Mouse (Mus musculus) lung, embryonic 14.5 days (tissue): Measurements from ENCODE around the gene Baiap2. TPM values are rescaled to one million over a fixed set of nuclear protein-coding genes. Genes with fewer than 3 reads are reported as not detected.

Source experiments
- ATAC-seq: fragments of 200-750 bp; cut with Nextera tagmentation; 2 replicates; pipeline ENCODE4 v1.8.0; 2017; ENCODE audit warnings: mild to moderate bottlenecking, moderate TSS enrichment, moderate library complexity; ENCODE audit not compliant: insufficient read depth
- DNase-seq: peaks from one replicate; pipeline ENCODE4 v3.0.0-alpha.2; 2015
- H3K27ac ChIP-seq: fragments of 300-500 bp; sonication (generic); 2 replicates; pipeline ENCODE4 v1.5.1; 2014; ENCODE audit warnings: low read depth, mild to moderate bottlenecking, moderate library complexity
- H3K27me3 ChIP-seq: fragments of 300-500 bp; sonication (generic); 2 replicates; pipeline ENCODE4 v1.6.1; 2014; ENCODE audit warnings: low read length, control low read depth; ENCODE audit not compliant: insufficient read depth
- H3K36me3 ChIP-seq: fragments of 300-500 bp; sonication (generic); 2 replicates; pipeline ENCODE4 v1.6.1; 2014; ENCODE audit warnings: control low read depth; ENCODE audit not compliant: insufficient read depth
- H3K4me1 ChIP-seq: fragments of 300-500 bp; sonication (generic); 2 replicates; pipeline ENCODE4 v1.6.1; 2014; ENCODE audit warnings: antibody characterized with exemption, control low read depth; ENCODE audit not compliant: insufficient read depth
- H3K4me2 ChIP-seq: fragments of 300-500 bp; sonication (generic); 2 replicates; pipeline ENCODE4 v1.6.1; 2014; ENCODE audit warnings: mild to moderate bottlenecking
- H3K4me3 ChIP-seq: fragments of 300-500 bp; sonication (generic); 2 replicates; pipeline ENCODE4 v1.5.1; 2014; ENCODE audit warnings: low read depth, low read length
- H3K9ac ChIP-seq: fragments of 300-500 bp; sonication (generic); 2 replicates; pipeline ENCODE4 v1.6.1; 2014
- H3K9me3 ChIP-seq: fragments of 300-500 bp; sonication (generic); 2 replicates; pipeline ENCODE4 v1.6.1; 2016; ENCODE audit warnings: low read depth, low read length, control low read depth
- CTCF ChIP-seq: IDR thresholded peaks from 2 replicates; pipeline ENCODE4 v1.5.1; 2016; ENCODE audit warnings: antibody characterized with exemption, low read depth
- WGBS: fragments of 180-500 bp; shearing (Covaris S2); extraction: QIAGEN DNeasy Blood & Tissue Kit; methylation state at CpG from one replicate; pipeline ENCODE4 v1.1.7; 2014; 5-methylcytosine and 5-hydroxymethylcytosine counted together
- polyA plus RNA-seq: library from polyadenylated mRNA; unstranded; fragments of >200 nt; fragmentation: Nextera tagmentation; extraction: Ambion mirVana; gene quantifications from 2 replicates; pipeline ENCODE4 v1.2.1, GENCODE M21; 2014

Baiap2 gene
- polyA plus RNA-seq, 1 experiment from 2014 or later = 20.4 TPM

DNA sequence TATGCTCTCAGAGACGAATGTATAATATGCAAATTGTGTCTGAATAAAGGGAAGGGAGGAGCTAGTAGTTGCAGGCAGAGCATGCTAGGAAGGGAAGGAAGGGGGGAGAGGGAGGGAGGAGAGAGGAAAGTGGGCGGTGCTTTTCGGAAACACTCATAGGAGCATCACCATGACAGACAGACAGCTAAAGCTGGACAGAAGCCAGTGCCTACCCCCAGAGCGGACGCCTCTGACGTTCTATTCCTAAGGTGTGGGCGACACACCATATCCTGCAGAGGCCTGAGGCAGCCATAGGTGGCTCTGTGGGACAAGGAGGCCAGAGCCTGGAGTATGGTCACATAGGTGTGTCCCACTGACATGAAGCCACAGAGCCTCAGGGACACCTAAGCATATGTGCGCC is 97.9 kb downstream of the Baiap2 start:
- no peak overlapping the region for H3K9ac ChIP-seq
- no peaks in the 10 kb centered on the region for H3K36me3 ChIP-seq
- no peak overlapping the region for H3K4me3 ChIP-seq
- H3K27me3 ChIP-seq = no peaks in the 10 kb centered on the region
- ATAC-seq (no peak), DNase-seq (peak; percentile 65)
- H3K4me2 ChIP-seq = no peak overlapping the region
- H3K4me1 ChIP-seq = peaks cover 7% of the 10 kb centered on the region; the same call in 1 of the 2 replicates
- H3K27ac ChIP-seq = no peak overlapping the region; the same call in 1 of the 2 replicates
- no peaks in the 10 kb centered on the region for H3K9me3 ChIP-seq
- no peak for TF ChIP-seq CTCF
- 43% methylated on average over 8 of the region's 8 CpGs for WGBS

DNA sequence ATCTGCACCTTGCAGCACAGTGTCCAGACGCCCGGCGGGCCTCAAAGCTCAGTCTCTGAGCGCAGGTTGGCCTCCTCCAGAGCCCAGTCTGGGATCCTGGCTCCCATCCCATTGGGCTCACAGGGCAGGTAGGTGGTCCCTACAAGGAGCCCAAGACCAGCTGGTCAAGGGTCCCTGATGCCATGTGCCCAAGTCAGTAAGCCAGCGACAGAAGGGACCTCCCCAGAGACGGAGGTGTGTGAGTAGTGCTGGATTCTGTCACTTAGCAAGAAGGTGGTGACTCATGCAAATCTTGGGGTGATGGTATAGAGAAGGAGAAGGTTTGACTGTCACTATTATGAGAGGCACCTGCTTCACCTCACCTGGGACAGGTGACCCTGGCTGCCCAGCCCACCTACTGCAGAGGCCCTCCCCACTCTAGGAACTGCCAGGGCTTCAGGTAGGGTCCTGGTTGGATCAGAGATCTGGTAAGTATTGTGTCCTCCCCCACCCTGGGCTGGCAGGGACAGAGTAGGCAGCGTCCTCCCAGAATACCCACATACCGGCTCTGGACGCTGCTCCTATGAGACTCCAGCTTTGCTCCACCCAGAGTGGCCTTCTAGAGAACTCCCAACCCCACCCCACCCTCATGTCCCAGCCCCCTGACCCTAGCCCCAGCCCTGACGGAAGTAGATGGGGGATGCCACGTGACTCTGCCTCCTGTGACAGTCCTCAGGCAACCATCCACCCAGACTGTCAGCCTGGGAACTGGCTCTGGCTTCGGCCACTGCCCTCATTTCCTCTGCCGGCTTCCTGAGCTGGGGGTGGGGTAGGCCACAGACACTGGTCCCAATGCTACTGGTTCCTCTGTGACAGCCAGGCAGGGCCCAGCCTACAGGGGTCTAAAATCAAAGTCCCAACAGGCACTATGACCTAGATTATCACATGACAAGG is 98.9 kb downstream of the Baiap2 start:
- no peaks in the 10 kb centered on the region for H3K36me3 ChIP-seq
- DNase-seq (peak; percentile 69), ATAC-seq (peak; percentile 54; the same call in 1 of the 2 replicates)
- H3K27me3 ChIP-seq = peaks cover 6% of the 10 kb centered on the region
- TF ChIP-seq CTCF = no peak
- H3K9ac ChIP-seq = no peak overlapping the region
- H3K27ac ChIP-seq = peak overlapping the region; percentile 65; the same call in 1 of the 2 replicates
- H3K4me2 ChIP-seq = peak overlapping the region; percentile 31; the same call in 1 of the 2 replicates
- no peak overlapping the region for H3K4me3 ChIP-seq
- H3K9me3 ChIP-seq = no peaks in the 10 kb centered on the region
- H3K4me1 ChIP-seq = peaks cover 7% of the 10 kb centered on the region; the same call in 1 of the 2 replicates
- WGBS = 57% methylated on average over 13 of the region's 13 CpGs

DNA sequence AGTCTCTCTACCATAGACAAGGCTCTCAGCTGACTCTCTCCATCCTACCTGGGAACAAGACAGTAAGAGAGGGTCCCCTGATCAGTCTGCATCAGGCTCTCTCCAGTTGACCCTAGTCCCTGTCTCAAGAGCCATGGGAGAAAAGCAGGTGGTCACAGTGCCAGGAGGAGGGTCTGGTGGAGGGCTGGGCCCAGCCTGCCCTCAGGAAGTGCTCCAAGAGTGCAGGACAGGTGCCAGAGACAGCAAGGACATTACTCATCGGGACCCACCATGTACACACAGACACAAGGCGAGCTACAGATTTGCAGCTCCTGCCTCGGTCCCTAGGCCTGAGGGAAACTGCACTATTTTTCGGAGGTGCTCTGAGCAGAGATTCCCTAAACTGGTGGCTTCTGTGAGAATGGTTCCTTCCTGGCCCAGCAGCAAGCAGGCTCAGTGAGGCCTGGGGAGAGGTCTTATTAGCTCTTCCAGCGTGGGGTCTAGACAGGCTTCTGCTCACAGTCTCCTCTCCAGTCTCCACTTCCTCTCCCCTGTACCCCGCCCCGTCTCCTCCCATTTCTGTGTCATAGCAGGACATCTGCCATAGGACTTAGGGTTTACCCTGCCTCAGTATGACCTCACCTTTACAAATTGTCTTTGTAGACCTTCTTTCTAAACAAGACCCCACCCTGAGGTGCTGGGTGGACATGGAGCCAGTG is 99.7 kb downstream of the Baiap2 start:
- WGBS = 56% methylated on average over 7 of the region's 7 CpGs
- Histone ChIP-seq H3K27ac (peak overlapping the region; percentile 65; the same call in 1 of the 2 replicates), H3K4me3 (no peak overlapping the region), H3K4me2 (no peak overlapping the region), H3K9me3 (no peaks in the 10 kb centered on the region), H3K4me1 (peaks cover 7% of the 10 kb centered on the region; the same call in 1 of the 2 replicates), H3K9ac (no peak overlapping the region), H3K27me3 (peaks cover 15% of the 10 kb centered on the region), H3K36me3 (no peaks in the 10 kb centered on the region)
- TF ChIP-seq CTCF = no peak
- no peak for ATAC-seq
- no peak for DNase-seq

DNA sequence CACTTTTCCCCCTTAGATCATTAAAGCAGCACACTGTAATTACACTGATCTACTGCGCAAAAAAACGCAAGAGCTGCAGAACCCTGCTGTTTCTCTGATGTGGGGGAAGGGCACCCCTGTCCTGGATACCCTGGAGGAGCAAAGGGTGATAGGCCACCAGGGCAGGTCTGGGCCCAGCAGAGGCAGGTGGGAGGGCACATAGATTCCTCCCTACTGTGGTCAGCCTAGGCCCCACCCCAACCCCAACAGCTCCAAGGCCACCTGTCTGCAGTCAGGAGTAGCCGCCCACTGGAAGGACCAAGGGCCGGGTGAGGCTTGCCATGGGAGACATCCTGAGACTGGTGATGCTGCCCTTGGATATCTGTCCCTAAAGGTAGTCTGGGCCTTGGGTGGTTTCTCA is 102.8 kb downstream of the Baiap2 start:
- TF ChIP-seq CTCF = no peak
- Histone ChIP-seq H3K27ac (no peak overlapping the region), H3K36me3 (no peaks in the 10 kb centered on the region), H3K9me3 (no peaks in the 10 kb centered on the region), H3K4me3 (no peak overlapping the region), H3K27me3 (peaks cover 33% of the 10 kb centered on the region), H3K4me1 (0 out of 2 replicates have a peak, but pooled peaks cover 2% of the 10 kb centered on the region), H3K9ac (no peak overlapping the region), H3K4me2 (no peak overlapping the region)
- ATAC-seq (no peak), DNase-seq (no peak)
- WGBS = 67% methylated on average over 4 of the region's 4 CpGs

DNA sequence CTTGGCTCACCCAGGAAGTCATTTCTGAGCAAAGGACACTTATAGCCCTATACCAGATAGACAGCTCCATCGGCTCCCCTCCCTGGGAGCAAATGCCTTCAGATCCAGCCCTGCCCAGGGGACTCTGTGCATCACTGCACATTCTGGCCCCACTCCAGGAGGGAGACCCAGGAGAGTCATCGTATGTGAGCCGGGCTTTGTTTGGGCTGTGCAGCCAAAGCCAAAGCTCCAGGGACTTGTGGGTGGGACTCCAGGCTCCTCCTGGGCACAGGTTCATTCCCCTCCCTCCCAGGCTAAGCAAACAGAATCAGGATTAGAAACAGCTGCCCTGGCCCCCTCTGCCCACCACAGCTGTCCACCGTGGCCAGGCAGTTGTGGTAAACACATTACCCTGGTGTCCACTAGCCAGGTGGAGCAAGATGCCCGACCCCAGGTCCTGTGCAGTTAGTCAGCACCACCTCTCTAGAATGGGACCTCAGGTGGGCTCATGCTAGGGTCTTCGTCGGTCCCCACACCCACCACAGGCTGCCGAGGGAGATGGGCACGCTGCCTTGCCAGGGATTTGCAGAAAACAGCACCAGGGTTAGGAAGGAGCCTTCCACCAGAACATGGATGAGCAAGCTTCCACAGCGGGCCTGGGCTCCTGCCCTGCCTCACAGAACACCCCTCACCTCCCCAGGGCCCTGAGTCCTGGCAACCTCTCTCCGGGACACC is 103.4 kb downstream of the Baiap2 start:
- Histone ChIP-seq H3K27ac (peak overlapping the region; percentile 24; the same call in 1 of the 2 replicates), H3K9ac (peak overlapping the region; percentile 56; the same call in 1 of the 2 replicates)
- ATAC-seq = no peak

DNA sequence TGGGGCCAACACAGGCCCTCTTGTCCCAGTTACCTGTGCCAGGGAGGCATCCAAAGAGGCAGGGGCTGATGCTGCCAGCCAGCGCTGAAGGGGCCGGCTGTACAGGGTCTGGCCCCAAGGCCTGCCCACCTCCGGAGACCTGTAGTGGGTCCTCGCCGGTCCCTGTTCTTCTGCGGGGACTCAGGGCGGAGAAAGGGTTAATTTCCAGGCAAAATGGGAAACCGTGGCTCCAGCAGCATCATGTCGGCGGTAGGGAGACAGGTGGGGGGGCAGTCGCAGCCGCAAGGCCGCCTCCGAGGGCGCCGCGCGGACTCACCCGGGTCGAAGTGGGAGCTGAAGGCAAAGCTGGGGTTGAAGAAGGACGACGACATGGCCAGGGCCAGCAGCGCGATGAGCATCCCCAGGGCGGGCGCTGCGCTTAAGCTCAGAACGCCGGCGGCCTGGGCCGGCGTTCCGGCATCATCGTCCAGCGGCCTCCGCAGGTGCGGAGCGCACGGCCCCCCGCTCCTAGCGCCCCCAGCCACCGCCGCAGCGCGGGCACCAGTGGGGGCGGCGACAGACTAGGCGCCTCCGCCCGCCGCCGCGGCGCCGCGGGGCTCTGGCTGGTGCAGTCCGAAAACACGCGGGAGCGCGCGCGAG is 104.1 kb downstream of the Baiap2 start, which contains the start of gene Aatk:
TSS of gene Aatk (minus strand) at position 615 of the 639 bp plus-strand sequence.
- H3K4me3 ChIP-seq = peak within 1 kb of the TSS; percentile 58
- DNase-seq (peak; percentile 55), ATAC-seq (no peak)
- TF ChIP-seq CTCF = no peak
- H3K9ac ChIP-seq = peak within 1 kb of the TSS; percentile 56
- no peaks in the 10 kb centered on the region for H3K4me1 ChIP-seq
- WGBS = 1% methylated on average over 63 of the region's 63 CpGs
- H3K9me3 ChIP-seq = no peaks in the 10 kb centered on the region
- peak within 1 kb of the TSS; percentile 24; the same call in 1 of the 2 replicates for H3K27ac ChIP-seq
- H3K27me3 ChIP-seq = peaks cover 33% of the 10 kb centered on the region
- H3K36me3 ChIP-seq = no peaks in the 10 kb centered on the region
- H3K4me2 ChIP-seq = peak within 1 kb of the TSS; percentile 95

More for the DNA sequence above, 103.4 kb downstream of the Baiap2 start:
- Histone ChIP-seq H3K27me3 (peaks cover 33% of the 10 kb centered on the region), H3K9me3 (no peaks in the 10 kb centered on the region), H3K36me3 (no peaks in the 10 kb centered on the region), H3K4me2 (peak overlapping the region; percentile 95), H3K4me3 (peak overlapping the region; percentile 58), H3K4me1 (0 out of 2 replicates have a peak, but pooled peaks cover 2% of the 10 kb centered on the region)
- WGBS = 33% methylated on average over 11 of the region's 11 CpGs
- peak; percentile 44 for DNase-seq
- no peak for TF ChIP-seq CTCF
